Mouse (Mus musculus) forebrain, embryonic 14.5 days (tissue): ENCODE results near the gene Stt3b. TPM values are rescaled to one million over a fixed set of nuclear protein-coding genes. Genes with fewer than 3 reads are reported as not detected.

ENCODE experiments used
- ATAC-seq: fragments of 200-750 bp; cut with Nextera tagmentation; 2 replicates; pipeline ENCODE4 v1.8.0; 2017; ENCODE audit warnings: mild to moderate bottlenecking, moderate library complexity
- DNase-seq: peaks from one replicate; pipeline ENCODE4 v3.0.0-alpha.2; 2015; ENCODE audit warnings: low spot score
- H3K27ac ChIP-seq: fragments of 300-500 bp; sonication (generic); 2 replicates; pipeline ENCODE4 v1.5.1; 2014; ENCODE audit warnings: low read depth, mild to moderate bottlenecking, control low read depth, low read length, moderate library complexity
- H3K27me3 ChIP-seq: fragments of 300-500 bp; sonication (generic); replicated peaks from 2 replicates; pipeline ENCODE4 v1.6.1; 2014; ENCODE audit warnings: low read length, control low read depth, mixed read lengths; ENCODE audit not compliant: control insufficient read depth, insufficient read depth
- H3K36me3 ChIP-seq: fragments of 300-500 bp; sonication (generic); 2 replicates; pipeline ENCODE4 v1.6.1; 2014; ENCODE audit warnings: low read length, control low read depth; ENCODE audit not compliant: control insufficient read depth, insufficient read depth
- H3K4me1 ChIP-seq: fragments of 300-500 bp; sonication (generic); 2 replicates; pipeline ENCODE4 v1.6.1; 2014; ENCODE audit warnings: antibody characterized with exemption, low read length, control low read depth; ENCODE audit not compliant: control insufficient read depth, insufficient read depth
- H3K4me2 ChIP-seq: fragments of 300-500 bp; sonication (generic); 2 replicates; pipeline ENCODE4 v1.6.1; 2014; ENCODE audit warnings: mild to moderate bottlenecking, control low read depth, low read length
- H3K4me3 ChIP-seq: fragments of 300-500 bp; sonication (generic); 2 replicates; pipeline ENCODE4 v1.5.1; 2014; ENCODE audit warnings: low read depth, low read length, control low read depth
- H3K9ac ChIP-seq: fragments of 300-500 bp; sonication (generic); 2 replicates; pipeline ENCODE4 v1.6.1; 2014; ENCODE audit warnings: mild to moderate bottlenecking, low read length, control low read depth, moderate library complexity
- H3K9me3 ChIP-seq: fragments of 300-500 bp; sonication (generic); replicated peaks from 2 replicates; pipeline ENCODE4 v1.6.1; 2016; ENCODE audit warnings: low read length, control low read depth, mixed read lengths; ENCODE audit not compliant: control insufficient read depth
- WGBS: fragments of 180-500 bp; shearing (Covaris S2); extraction: QIAGEN DNeasy Blood & Tissue Kit; methylation state at CpG from one replicate; pipeline ENCODE4 v1.1.7; 2014; 5-methylcytosine and 5-hydroxymethylcytosine counted together
- polyA plus RNA-seq: library from polyadenylated mRNA; unstranded; fragments of >200 nt; fragmentation: Nextera tagmentation; extraction: Ambion mirVana; gene quantifications from 2 replicates; pipeline ENCODE4 v1.2.1, GENCODE M21; 2014

The Stt3b gene
- polyA plus RNA-seq, 1 experiment from 2014 or later, result 74.8 TPM

DNA sequence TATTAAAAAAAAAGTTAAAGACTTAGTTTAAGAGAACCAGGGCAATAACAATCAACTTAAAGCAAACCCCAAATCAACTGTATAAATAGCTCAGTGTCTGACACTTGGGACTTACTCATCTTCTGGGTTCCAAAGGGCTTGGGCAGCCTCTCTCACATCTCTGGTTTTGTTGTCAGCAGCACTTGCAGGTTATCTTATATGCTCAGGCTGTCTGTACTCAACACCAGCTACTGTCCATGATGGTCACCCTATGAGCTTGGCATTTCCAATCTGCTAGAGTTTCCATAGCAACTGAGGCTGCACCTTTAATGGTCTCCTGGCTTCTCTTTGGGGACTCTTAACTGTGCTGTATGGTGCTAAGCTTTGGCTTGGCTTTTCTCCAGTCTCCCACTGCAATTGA, 72.3 kb downstream of the Stt3b start:
- no peaks in the 10 kb centered on the region for H3K4me1 ChIP-seq
- peaks cover 31% of the 10 kb centered on the region for H3K36me3 ChIP-seq
- DNase-seq, result no peak
- H3K4me2 ChIP-seq, result no peak overlapping the region
- no peaks in the 10 kb centered on the region for H3K27me3 ChIP-seq
- no peak overlapping the region for H3K9ac ChIP-seq
- no peaks in the 10 kb centered on the region for H3K9me3 ChIP-seq
- H3K4me3 ChIP-seq, result no peak overlapping the region
- no peak overlapping the region for H3K27ac ChIP-seq
- ATAC-seq, result no peak

DNA sequence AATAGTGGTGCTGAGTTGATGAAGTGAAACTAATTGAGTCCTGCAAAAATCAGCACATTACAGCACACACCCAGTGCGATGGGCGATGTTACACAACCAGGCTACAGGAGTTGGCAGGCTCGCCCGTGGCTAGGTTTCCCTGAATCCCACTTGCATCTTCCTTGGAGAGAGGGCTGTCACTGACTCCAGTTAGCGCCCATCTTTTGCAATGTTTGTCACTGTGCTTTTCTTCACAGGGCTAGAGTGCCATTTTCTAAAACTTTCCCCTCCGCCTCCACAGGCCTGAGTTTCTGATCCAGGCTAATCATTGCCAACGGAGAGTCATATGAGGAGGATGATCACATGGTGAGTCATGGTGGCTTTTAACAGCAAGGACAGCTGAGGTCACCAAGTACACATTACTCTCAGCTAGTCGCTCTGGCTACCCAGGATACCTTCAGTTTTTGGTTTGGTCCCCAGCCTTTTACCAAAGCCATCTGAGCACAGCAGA, 73.8 kb downstream of the Stt3b start:
- no peak overlapping the region for H3K9ac ChIP-seq
- H3K27ac ChIP-seq, result no peak overlapping the region
- no peak overlapping the region for H3K4me2 ChIP-seq
- H3K4me1 ChIP-seq, result no peaks in the 10 kb centered on the region
- 88% methylated on average over 8 of the region's 8 CpGs for WGBS
- no peak for ATAC-seq
- no peak for DNase-seq
- peaks cover 16% of the 10 kb centered on the region for H3K36me3 ChIP-seq
- H3K4me3 ChIP-seq, result no peak overlapping the region
- no peaks in the 10 kb centered on the region for H3K27me3 ChIP-seq
- H3K9me3 ChIP-seq, result no peaks in the 10 kb centered on the region

DNA sequence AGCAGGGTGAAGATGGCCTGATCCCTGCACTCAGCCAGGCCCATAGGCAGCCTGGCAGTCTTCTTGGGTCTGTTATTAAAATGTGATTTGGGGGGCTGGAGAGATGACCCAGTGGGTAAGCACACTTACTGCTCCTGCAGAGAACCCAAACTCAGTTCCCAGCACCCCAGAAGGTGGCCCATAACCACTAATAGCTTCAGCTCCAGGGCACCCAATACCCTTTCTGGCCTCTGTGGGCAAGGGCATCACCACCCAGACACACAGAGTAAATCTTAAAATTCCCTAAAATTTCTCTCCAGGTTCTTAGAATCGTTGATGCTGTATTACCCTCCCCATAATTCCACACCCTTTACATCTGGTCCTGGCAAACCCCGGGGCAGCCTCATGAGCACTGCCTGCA, 75.7 kb downstream of the Stt3b start:
- 98% methylated on average over 2 of the region's 2 CpGs for WGBS
- Histone ChIP-seq H3K4me1 (no peaks in the 10 kb centered on the region), H3K27ac (no peak overlapping the region), H3K9me3 (no peaks in the 10 kb centered on the region), H3K4me3 (no peak overlapping the region), H3K36me3 (no peaks in the 10 kb centered on the region; the same call in 1 of the 2 replicates), H3K9ac (no peak overlapping the region), H3K4me2 (no peak overlapping the region), H3K27me3 (no peaks in the 10 kb centered on the region)
- DNase-seq (no peak), ATAC-seq (no peak)

DNA sequence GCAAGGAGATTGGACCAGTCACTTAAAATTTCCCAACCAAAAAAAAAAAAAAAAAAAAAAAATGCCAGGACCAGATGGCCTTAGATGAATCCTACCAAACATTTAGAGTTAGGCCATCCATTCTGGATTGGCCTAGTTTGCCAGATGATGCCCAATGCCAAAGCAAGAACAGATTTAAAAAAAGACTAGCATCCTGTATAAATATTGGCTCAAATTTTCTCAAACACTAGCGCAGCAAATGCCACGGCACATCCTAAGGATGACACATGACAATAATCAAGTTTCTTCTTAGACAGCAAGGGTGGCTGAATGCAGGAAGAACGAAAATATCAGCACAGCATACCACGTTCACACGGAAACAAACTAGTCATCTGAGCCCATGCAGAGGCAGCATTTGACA, 76.5 kb downstream of the Stt3b start:
- H3K4me2 ChIP-seq, result no peak overlapping the region
- no peak overlapping the region for H3K27ac ChIP-seq
- no peaks in the 10 kb centered on the region for H3K27me3 ChIP-seq
- no peak overlapping the region for H3K9ac ChIP-seq
- H3K36me3 ChIP-seq, result no peaks in the 10 kb centered on the region
- WGBS, result 86% methylated on average over 5 of the region's 5 CpGs
- DNase-seq (no peak), ATAC-seq (no peak)
- no peaks in the 10 kb centered on the region for H3K9me3 ChIP-seq
- H3K4me3 ChIP-seq, result no peak overlapping the region
- no peaks in the 10 kb centered on the region for H3K4me1 ChIP-seq

DNA sequence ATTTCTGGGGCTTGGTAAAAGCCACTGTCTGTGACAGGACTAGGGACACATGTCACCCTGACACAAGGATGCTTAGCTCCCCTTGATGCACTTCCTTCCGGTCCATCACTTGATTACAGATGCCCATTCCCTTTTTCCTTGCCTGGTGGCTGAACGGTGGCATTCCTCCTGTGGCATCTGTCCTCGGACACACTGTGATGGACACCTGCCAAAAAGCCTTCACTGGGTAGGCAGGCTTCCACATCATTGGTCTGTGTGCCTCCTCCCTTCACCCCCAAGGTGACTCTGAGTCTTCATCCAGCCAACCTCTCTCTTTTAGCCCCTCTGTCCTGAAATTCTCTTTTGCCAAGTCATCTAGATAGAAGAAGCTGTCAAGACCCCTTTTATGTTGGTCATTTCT, 78.7 kb downstream of the Stt3b start:
- H3K9me3 ChIP-seq, result no peaks in the 10 kb centered on the region
- H3K4me3 ChIP-seq, result no peak overlapping the region
- DNase-seq, result no peak
- H3K27me3 ChIP-seq, result no peaks in the 10 kb centered on the region
- no peak overlapping the region for H3K4me2 ChIP-seq
- no peak overlapping the region for H3K27ac ChIP-seq
- 78% methylated on average over 3 of the region's 3 CpGs for WGBS
- H3K9ac ChIP-seq, result no peak overlapping the region
- ATAC-seq, result no peak
- H3K36me3 ChIP-seq, result no peaks in the 10 kb centered on the region
- H3K4me1 ChIP-seq, result no peaks in the 10 kb centered on the region

DNA sequence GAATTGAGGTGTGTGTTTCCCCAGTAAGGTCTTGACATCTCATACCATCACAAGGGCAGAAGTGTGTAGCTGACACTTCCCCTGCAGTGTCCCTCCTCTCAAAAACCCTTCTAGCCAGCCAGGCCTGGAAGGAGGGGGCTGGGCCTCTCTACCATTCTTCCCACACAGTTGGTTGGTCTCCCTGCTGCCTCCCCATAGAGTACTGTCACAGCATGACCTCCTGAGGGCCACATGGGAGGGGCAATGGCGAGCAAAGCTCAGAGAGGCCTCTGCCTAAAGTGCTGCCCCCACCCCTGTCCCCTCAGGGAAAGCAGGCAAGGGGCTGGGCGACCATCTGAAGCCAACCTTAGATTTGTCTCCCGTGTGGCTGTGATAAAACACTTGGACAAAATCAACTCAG, 80.1 kb downstream of the Stt3b start:
- 15% methylated on average over 3 of the region's 3 CpGs for WGBS
- Histone ChIP-seq H3K36me3 (no peaks in the 10 kb centered on the region), H3K9me3 (no peaks in the 10 kb centered on the region), H3K4me1 (no peaks in the 10 kb centered on the region), H3K27ac (no peak overlapping the region), H3K27me3 (no peaks in the 10 kb centered on the region), H3K4me3 (no peak overlapping the region), H3K9ac (no peak overlapping the region), H3K4me2 (no peak overlapping the region)
- no peak for ATAC-seq
- DNase-seq, result no peak

DNA sequence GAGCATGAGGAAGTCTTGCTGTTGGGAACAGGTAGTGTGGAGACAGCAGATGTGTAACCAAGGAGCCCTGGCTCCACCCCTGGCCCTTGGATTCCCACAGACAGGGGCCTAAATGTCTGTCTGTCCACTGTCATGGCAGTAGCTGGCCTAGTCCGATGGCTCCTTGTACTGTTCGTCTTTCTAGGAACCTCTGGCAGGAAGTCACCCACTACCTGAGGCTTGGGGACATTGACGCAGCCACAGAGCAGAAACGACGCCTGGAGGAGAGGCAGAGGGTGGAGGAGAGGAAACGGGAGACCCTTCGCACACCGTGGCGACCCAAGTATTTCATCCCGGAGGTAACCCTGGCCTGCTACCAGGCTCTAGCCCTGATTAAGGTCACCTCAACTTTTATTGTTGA, 80.5 kb downstream of the Stt3b start:
- Histone ChIP-seq H3K9me3 (no peaks in the 10 kb centered on the region), H3K27me3 (no peaks in the 10 kb centered on the region), H3K4me1 (no peaks in the 10 kb centered on the region), H3K4me3 (no peak overlapping the region), H3K27ac (no peak overlapping the region), H3K4me2 (no peak overlapping the region), H3K36me3 (no peaks in the 10 kb centered on the region), H3K9ac (no peak overlapping the region)
- ATAC-seq (no peak), DNase-seq (no peak)
- WGBS, result 69% methylated on average over 10 of the region's 10 CpGs

DNA sequence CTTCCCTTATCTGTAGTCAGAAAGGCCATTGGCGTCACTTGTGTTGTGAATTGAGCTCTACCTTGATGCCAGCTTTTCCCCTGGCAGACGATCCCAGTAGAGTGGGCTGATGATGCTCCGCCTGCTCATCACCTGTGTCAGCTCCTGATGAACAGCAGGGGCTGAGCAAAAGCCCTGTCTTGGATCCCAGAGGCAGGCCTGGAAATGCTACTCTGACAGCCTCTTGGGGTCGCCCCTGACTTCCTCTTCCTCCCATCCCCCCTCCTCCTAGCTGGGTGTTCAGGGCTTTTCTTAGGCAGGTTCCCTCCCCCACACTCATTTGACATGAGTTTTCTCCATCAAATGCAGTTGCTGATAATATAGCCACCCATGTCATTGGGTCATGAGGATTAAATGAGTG, 81.1 kb downstream of the Stt3b start:
- H3K36me3 ChIP-seq, result no peaks in the 10 kb centered on the region
- ATAC-seq (no peak), DNase-seq (no peak)
- no peak overlapping the region for H3K4me2 ChIP-seq
- 74% methylated on average over 4 of the region's 4 CpGs for WGBS
- no peaks in the 10 kb centered on the region for H3K4me1 ChIP-seq
- H3K9me3 ChIP-seq, result no peaks in the 10 kb centered on the region
- no peaks in the 10 kb centered on the region for H3K27me3 ChIP-seq
- no peak overlapping the region for H3K4me3 ChIP-seq
- H3K27ac ChIP-seq, result no peak overlapping the region
- no peak overlapping the region for H3K9ac ChIP-seq

DNA sequence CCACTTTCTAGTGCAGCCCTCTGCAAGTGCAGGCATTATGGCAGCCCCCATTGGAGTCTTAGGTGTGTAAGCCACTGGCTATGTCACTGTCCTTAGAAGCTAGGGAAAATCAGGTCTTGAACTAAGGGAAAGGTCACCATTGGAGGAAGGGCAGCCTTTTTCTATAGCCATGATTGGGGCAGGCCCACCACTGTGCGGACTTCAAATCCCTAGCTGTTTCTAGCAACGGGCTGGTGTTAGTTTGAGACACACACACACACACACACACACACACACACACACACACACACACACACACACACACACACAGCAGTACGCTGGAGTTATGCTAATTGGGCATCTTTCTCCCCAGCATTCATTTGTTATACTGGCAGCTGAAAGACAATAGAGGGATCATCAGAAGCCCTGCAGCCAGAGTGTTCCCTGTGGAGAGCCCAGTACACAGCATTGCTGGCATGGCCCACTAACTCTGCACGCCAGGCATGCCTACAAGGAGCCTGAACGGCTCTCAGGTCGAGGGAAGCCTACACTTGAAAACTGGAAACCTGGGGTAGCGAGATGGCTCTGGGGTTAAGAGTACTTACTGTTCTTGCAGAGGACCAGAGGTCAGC, 85.4 kb downstream of the Stt3b start:
- 9% methylated on average over 7 of the region's 7 CpGs for WGBS
- DNase-seq, result peak; percentile 49
- H3K4me1 ChIP-seq, result no peaks in the 10 kb centered on the region
- no peak overlapping the region for H3K4me3 ChIP-seq
- no peaks in the 10 kb centered on the region for H3K36me3 ChIP-seq
- ATAC-seq, result peak; percentile 66; the same call in 1 of the 2 replicates
- H3K9ac ChIP-seq, result no peak overlapping the region
- H3K27me3 ChIP-seq, result no peaks in the 10 kb centered on the region
- H3K4me2 ChIP-seq, result no peak overlapping the region
- H3K9me3 ChIP-seq, result no peaks in the 10 kb centered on the region
- no peak overlapping the region for H3K27ac ChIP-seq
